Mouse (Mus musculus) cortical plate, adult 2 months (tissue): ENCODE results near the gene Fam110a.

ENCODE experiments used
- CTCF ChIP-seq: fragments of 200-500 bp; IDR thresholded peaks from 2 replicates; pipeline ENCODE4 v1.5.1; 2011; ENCODE audit warnings: mild to moderate bottlenecking, control low read depth, low read length; ENCODE audit not compliant: insufficient read depth; ENCODE audit errors: extremely low read depth
- POLR2A ChIP-seq: fragments of 200-500 bp; IDR thresholded peaks from 2 replicates; pipeline ENCODE4 v1.6.1; 2011; ENCODE audit warnings: mild to moderate bottlenecking, low read length, control low read depth; ENCODE audit not compliant: insufficient read depth; ENCODE audit errors: extremely low read depth

DNA sequence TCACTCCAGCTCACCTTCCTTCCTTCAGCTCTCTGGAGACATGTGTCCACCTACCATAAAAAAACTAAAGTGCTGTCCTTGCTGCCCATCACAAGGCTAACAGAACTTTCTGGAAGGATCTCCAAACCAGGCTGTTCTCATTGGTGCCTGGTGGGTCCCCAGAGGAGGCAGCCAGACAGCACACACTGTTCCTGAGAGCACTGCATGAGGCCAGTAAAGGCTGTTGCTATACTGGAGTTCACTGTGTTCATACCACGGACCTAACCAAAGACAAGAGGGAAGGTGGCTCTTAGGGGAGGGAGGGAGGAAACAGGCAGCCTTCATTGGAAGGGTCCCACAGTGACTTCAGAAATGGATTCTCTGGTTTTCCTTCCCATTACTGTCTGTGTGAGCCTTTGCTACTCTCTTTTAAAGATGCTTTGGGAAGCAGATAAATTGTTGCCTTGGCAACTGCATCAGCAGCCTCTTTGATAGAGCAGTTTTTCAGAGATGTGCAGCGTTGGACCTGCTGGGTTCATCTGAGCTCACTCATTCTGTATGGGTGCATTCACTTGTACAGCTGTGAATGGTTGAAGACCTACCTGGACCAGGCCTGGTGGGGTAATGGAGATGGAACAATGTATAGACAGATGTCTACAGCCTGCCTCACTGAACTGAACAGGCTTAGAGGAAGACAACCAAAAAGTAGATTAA is 30.8 kb downstream of the Fam110a start:
- TF ChIP-seq POLR2A (no peak), CTCF (no peak)
